8 mouse cellular contexts compared by ENCODE assay signal in the genomic region with DNA sequence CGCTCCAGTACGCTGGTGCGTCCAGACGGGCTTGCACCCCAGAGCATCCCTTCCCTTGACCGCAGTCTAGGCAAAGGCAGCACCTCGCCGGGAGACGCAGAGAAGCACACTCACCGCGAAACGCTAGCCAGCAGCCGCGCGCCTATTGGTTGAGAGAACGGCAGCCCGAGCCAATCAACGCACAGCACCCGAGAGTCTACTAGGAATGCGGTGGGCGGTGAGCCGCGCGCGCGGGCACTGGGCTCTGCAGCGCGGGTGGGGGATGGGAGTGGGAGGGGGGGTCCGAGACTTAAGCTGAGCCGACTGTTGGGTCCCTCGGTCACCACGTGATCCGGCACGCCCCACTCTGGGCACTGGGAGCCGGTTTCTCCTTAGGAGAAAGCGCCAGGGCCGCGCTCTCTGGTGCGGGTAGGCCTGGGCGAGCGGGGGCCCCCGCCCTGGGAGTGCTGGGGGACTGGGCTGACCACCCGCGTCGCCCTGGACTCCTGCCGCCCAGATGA. TPM values are rescaled to one million over a fixed set of nuclear protein-coding genes. Genes with fewer than 3 reads are reported as not detected.
A peak's percentile ranks its signal among the peaks of the same experiment; 100 is the strongest.
DNase-seq lines count a peak whose midpoint lies in the region; ATAC-seq and TF ChIP-seq lines count a peak whose summit lies in the region.

No protein-coding gene starts in this region.

- DNase-seq in 416B (ENCODE audit: low read depth) = peak; percentile 90
- DNase-seq in embryonic facial prominence, embryonic 14.5 days (ENCODE audit: low spot score) = peak; percentile 98
- DNase-seq in heart, adult 8-10 months (ENCODE audit: low spot score) = peak; percentile 87
- DNase-seq in kidney, adult 8-10 months = peak; percentile 87 to 91
- DNase-seq in spleen, postnatal 10 days (ENCODE audit: low spot score in 2 of 2) = peak; percentile 60 to 82

- H3K9me3 ChIP-seq in embryonic facial prominence, embryonic 14.5 days (ENCODE audit: control insufficient read depth, low read length) = no peaks in the 10 kb centered on the region
- no peaks in the 10 kb centered on the region for H3K9me3 ChIP-seq in limb, embryonic 12.5 days
- H3K9me3 ChIP-seq in midbrain, embryonic 15.5 days = no peaks in the 10 kb centered on the region

- H3K27me3 ChIP-seq in embryonic facial prominence, embryonic 14.5 days (replicated peaks; ENCODE audit: control insufficient read depth, insufficient read depth, low read length) = no peaks in the 10 kb centered on the region
- no peaks in the 10 kb centered on the region for H3K27me3 ChIP-seq in limb, embryonic 12.5 days
- 0 out of 2 replicates have a peak, but pooled peaks cover 2% of the 10 kb centered on the region for H3K27me3 ChIP-seq in midbrain, embryonic 15.5 days (replicated peaks)

- TF ChIP-seq CTCF in bone marrow, adult 2 months (IDR thresholded peaks at IDR 0.05; ENCODE audit: control insufficient read depth, insufficient read depth, low read length) = no peak

- H3K36me3 ChIP-seq in embryonic facial prominence, embryonic 14.5 days (ENCODE audit: control insufficient read depth, insufficient read depth, low read length) = no peaks in the 10 kb centered on the region
- H3K36me3 ChIP-seq in limb, embryonic 12.5 days = no peaks in the 10 kb centered on the region
- no peaks in the 10 kb centered on the region for H3K36me3 ChIP-seq in midbrain, embryonic 15.5 days (replicated peaks)

- H3K4me1 ChIP-seq in bone marrow, adult 2 months (ENCODE audit: control insufficient read depth, insufficient read depth, low read length) = peaks cover 5% of the 10 kb centered on the region
- peaks cover 27% of the 10 kb centered on the region for H3K4me1 ChIP-seq in embryonic facial prominence, embryonic 14.5 days (ENCODE audit: control insufficient read depth, insufficient read depth, low read length)
- peaks cover 63% of the 10 kb centered on the region for H3K4me1 ChIP-seq in limb, embryonic 12.5 days (replicated peaks)
- peaks cover 59% of the 10 kb centered on the region for H3K4me1 ChIP-seq in midbrain, embryonic 15.5 days

- peak; percentile 94 for ATAC-seq in embryonic facial prominence, embryonic 14.5 days (ENCODE audit: low read depth)
- ATAC-seq in limb, embryonic 12.5 days (ENCODE audit: insufficient number of reproducible peaks, insufficient read depth, low FRiP score, low TSS enrichment, low read depth) = peak; percentile 86
- ATAC-seq in midbrain, embryonic 15.5 days (replicated peaks) = peak; percentile 92

- no peak for TF ChIP-seq POLR2A in bone marrow, adult 2 months (IDR thresholded peaks at IDR 0.05; ENCODE audit: borderline replicate concordance, control insufficient read depth, low read depth, low read length)

- 4% methylated on average over 45 of the region's 45 CpGs for WGBS in bone marrow, adult 2 months
- WGBS in embryonic facial prominence, embryonic 14.5 days = 0% methylated on average over 14 of the region's 45 CpGs
- 6% methylated on average over 39 of the region's 45 CpGs for WGBS in limb, embryonic 12.5 days
- under 1% methylated on average over 45 of the region's 45 CpGs for WGBS in midbrain, embryonic 15.5 days

- H3K27ac ChIP-seq in bone marrow, adult 2 months (ENCODE audit: control insufficient read depth, insufficient read depth, low read depth, low read length, poor library complexity) = no peak overlapping the region
- H3K27ac ChIP-seq in embryonic facial prominence, embryonic 14.5 days (replicated peaks; ENCODE audit: low read depth, low read length) = peak overlapping the region; percentile 82
- peak overlapping the region; percentile 94 for H3K27ac ChIP-seq in limb, embryonic 12.5 days
- H3K27ac ChIP-seq in midbrain, embryonic 15.5 days = peak overlapping the region; percentile 91

- peak overlapping the region; percentile 78 for H3K4me2 ChIP-seq in embryonic facial prominence, embryonic 14.5 days (ENCODE audit: low read depth, low read length)
- H3K4me2 ChIP-seq in limb, embryonic 12.5 days = peak overlapping the region; percentile 60
- H3K4me2 ChIP-seq in midbrain, embryonic 15.5 days = peak overlapping the region; percentile 76

- peak overlapping the region; percentile 72 for H3K9ac ChIP-seq in embryonic facial prominence, embryonic 14.5 days (ENCODE audit: low read depth, low read length)
- peak overlapping the region; percentile 69 for H3K9ac ChIP-seq in limb, embryonic 12.5 days (replicated peaks)
- peak overlapping the region; percentile 54 for H3K9ac ChIP-seq in midbrain, embryonic 15.5 days

- peak overlapping the region; percentile 10 for H3K4me3 ChIP-seq in bone marrow, adult 2 months (replicated peaks; ENCODE audit: control insufficient read depth, low read depth, low read length)
- H3K4me3 ChIP-seq in embryonic facial prominence, embryonic 14.5 days (ENCODE audit: low read depth, low read length) = peak overlapping the region; percentile 40
- peak overlapping the region; percentile 41 for H3K4me3 ChIP-seq in limb, embryonic 12.5 days (replicated peaks)
- peak overlapping the region; percentile 40 for H3K4me3 ChIP-seq in midbrain, embryonic 15.5 days

RNA-seq across cellular contexts. Expression of a gene that starts 37.5 kb away (rescaled TPM):
- polyA plus RNA-seq in bone marrow, adult 2 months (2011; ENCODE audit: insufficient read depth, insufficient read length, low replicate concordance, missing spikeins) = 387 and 760 TPM in 2 replicates
- polyA plus RNA-seq in embryonic facial prominence, embryonic 14.5 days (2014; fragmentation: Nextera tagmentation; extraction: Ambion mirVana) = 2,264 and 2,593 TPM in 2 replicates
- total RNA-seq in heart, adult 8-10 months (2022) = 100 to 1,000 TPM; 188 to 320 (median 251) TPM
- polyA plus RNA-seq in limb, embryonic 12.5 days (2016; fragmentation: Nextera tagmentation; extraction: Ambion mirVana) = 2,805 and 2,814 TPM in 2 replicates
- polyA plus RNA-seq in midbrain, embryonic 15.5 days (2015; fragmentation: Nextera tagmentation; extraction: Ambion mirVana) = 4,418 and 4,467 TPM in 2 replicates

RNA-seq across cellular contexts. Expression of a gene that starts 50.5 kb away (rescaled TPM):
- polyA plus RNA-seq in bone marrow, adult 2 months (2011; ENCODE audit: insufficient read depth, insufficient read length, low replicate concordance, missing spikeins) = not detected in 2 replicates
- polyA plus RNA-seq in embryonic facial prominence, embryonic 14.5 days (2014; fragmentation: Nextera tagmentation; extraction: Ambion mirVana) = 0.48 and 1.1 TPM in 2 replicates
- not detected for total RNA-seq in heart, adult 8-10 months (2022)
- 0.64 TPM in 2 replicates for polyA plus RNA-seq in limb, embryonic 12.5 days (2016; fragmentation: Nextera tagmentation; extraction: Ambion mirVana)
- 0.84 and 1.4 TPM in 2 replicates for polyA plus RNA-seq in midbrain, embryonic 15.5 days (2015; fragmentation: Nextera tagmentation; extraction: Ambion mirVana)
